Mouse (Mus musculus) embryonic fibroblast, embryonic 13.5 days (primary cell): ENCODE measurements at regions not wholly inside any gene's neighbourhood (a gene's known extent, or its start where the extent isn't known, plus 50 kb on each side); places are given as distances from the start of the nearest gene placed in this dataset.

Source experiments
- CTCF ChIP-seq: IDR thresholded peaks from 2 replicates; pipeline ENCODE4 v1.5.1; 2011; ENCODE audit warnings: mild to moderate bottlenecking, control low read depth, low read length, moderate library complexity, borderline replicate concordance; ENCODE audit not compliant: insufficient read depth
- POLR2A ChIP-seq: IDR thresholded peaks from 2 replicates; pipeline ENCODE4 v1.6.1; 2011; ENCODE audit warnings: low read depth, mild to moderate bottlenecking, control low read depth, low read length, moderate library complexity

GRCm38 (mm10) chr4:152850147-152850546 is 372.5 kb upstream of the Kcnab2 start:
- TF ChIP-seq CTCF (no peak), POLR2A (no peak)
